Mouse (Mus musculus) heart, embryonic 13.5 days (tissue): ENCODE data around the gene Nedd4. TPM values are rescaled to one million over a fixed set of nuclear protein-coding genes. Genes with fewer than 3 reads are reported as not detected.
A peak's percentile ranks its signal among the peaks of the same experiment; 100 is the strongest.

ENCODE experiments used
- ATAC-seq: fragments of 200-750 bp; cut with Nextera tagmentation; 2 replicates; pipeline ENCODE4 v1.8.0; 2017; ENCODE audit warnings: moderate TSS enrichment; ENCODE audit not compliant: insufficient number of reproducible peaks, low FRiP score, low TSS enrichment; ENCODE audit errors: extremely low read depth
- H3K27ac ChIP-seq: fragments of 300-500 bp; sonication (generic); replicated peaks from 2 replicates; pipeline ENCODE4 v1.5.1; 2015; ENCODE audit warnings: moderate library complexity, mild to moderate bottlenecking, inconsistent platforms
- H3K27me3 ChIP-seq: fragments of 300-500 bp; sonication (generic); replicated peaks from 2 replicates; pipeline ENCODE4 v1.6.1; 2015; ENCODE audit warnings: mild to moderate bottlenecking, inconsistent platforms
- H3K36me3 ChIP-seq: fragments of 300-500 bp; sonication (generic); 2 replicates; pipeline ENCODE4 v1.6.1; 2015; ENCODE audit warnings: mild to moderate bottlenecking, inconsistent platforms
- H3K4me1 ChIP-seq: fragments of 300-500 bp; sonication (generic); 2 replicates; pipeline ENCODE4 v1.6.1; 2015; ENCODE audit warnings: inconsistent platforms
- H3K4me2 ChIP-seq: fragments of 300-500 bp; sonication (generic); 2 replicates; pipeline ENCODE4 v1.6.1; 2015; ENCODE audit warnings: inconsistent platforms, mild to moderate bottlenecking, moderate library complexity
- H3K4me3 ChIP-seq: fragments of 300-500 bp; sonication (generic); 2 replicates; pipeline ENCODE4 v1.5.1; 2015; ENCODE audit warnings: moderate library complexity, mild to moderate bottlenecking, inconsistent platforms
- H3K9ac ChIP-seq: fragments of 300-500 bp; sonication (generic); 2 replicates; pipeline ENCODE4 v1.6.1; 2015; ENCODE audit warnings: inconsistent platforms, mild to moderate bottlenecking, moderate library complexity
- H3K9me3 ChIP-seq: fragments of 300-500 bp; sonication (generic); 2 replicates; pipeline ENCODE4 v1.6.1; 2016; ENCODE audit warnings: inconsistent platforms
- WGBS: fragments of 180-500 bp; shearing (Covaris S2); methylation state at CpG from one replicate; pipeline ENCODE4 v1.1.7; 2015; ENCODE audit warnings: mixed read lengths; 5-methylcytosine and 5-hydroxymethylcytosine counted together
- polyA plus RNA-seq: library from polyadenylated mRNA; unstranded; fragments of >200 nt; fragmentation: Nextera tagmentation; extraction: Ambion mirVana; gene quantifications from 2 replicates; pipeline ENCODE4 v1.2.1, GENCODE M21; 2015

The Nedd4 gene
- polyA plus RNA-seq, 1 experiment from 2014 or later, result 468 TPM

DNA sequence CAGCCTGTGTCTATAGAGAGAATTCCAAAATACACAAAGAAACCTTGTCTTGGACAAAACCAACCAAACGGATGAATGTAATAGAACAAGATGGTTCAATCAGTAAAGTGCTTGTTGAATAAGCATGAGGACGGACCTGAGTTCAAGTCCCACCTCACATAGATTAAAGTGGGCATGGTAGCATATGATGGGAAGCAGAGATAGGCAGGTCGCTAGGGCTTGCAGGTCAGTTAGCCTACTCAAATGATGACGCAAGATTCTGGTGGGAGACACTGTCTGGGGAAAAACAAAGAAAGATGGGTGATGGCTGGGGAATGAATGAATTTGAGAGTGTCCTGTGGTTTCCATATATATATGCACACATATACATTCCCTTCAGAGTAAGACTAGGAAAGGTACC, 41.0 kb downstream of the Nedd4 start:
- H3K4me2 ChIP-seq, result no peak overlapping the region
- peaks cover 96% of the 10 kb centered on the region for H3K36me3 ChIP-seq
- H3K4me3 ChIP-seq, result no peak overlapping the region
- ATAC-seq, result no peak
- no peak overlapping the region for H3K27ac ChIP-seq
- 92% methylated on average over 4 of the region's 4 CpGs for WGBS
- H3K27me3 ChIP-seq, result no peaks in the 10 kb centered on the region
- H3K9ac ChIP-seq, result no peak overlapping the region
- peaks cover 57% of the 10 kb centered on the region for H3K4me1 ChIP-seq
- H3K9me3 ChIP-seq, result no peaks in the 10 kb centered on the region

DNA sequence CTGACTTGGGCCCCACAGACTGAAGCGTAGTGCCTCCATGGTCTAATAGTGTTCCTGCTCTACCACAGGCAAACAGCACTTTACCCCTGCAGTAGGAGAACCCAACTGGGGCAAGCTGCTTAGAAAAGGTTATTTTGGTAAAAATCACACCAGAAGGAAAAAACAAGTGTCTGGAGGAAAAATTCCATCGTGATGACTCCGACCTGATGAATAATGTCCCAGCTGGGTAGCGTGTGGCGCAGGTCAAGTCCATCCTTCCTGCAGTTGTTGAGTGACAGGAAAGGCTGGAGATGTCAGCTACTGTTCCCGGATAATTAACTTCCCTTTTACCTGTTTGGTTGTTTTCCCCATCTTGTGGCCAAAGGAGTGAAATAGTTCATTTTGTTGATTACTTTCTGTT, 41.6 kb downstream of the Nedd4 start:
- Histone ChIP-seq H3K9ac (no peak overlapping the region), H3K36me3 (peaks cover 96% of the 10 kb centered on the region), H3K4me3 (no peak overlapping the region), H3K4me2 (no peak overlapping the region), H3K27me3 (no peaks in the 10 kb centered on the region), H3K27ac (no peak overlapping the region), H3K4me1 (peaks cover 51% of the 10 kb centered on the region), H3K9me3 (no peaks in the 10 kb centered on the region)
- ATAC-seq, result no peak
- WGBS, result 67% methylated on average over 6 of the region's 6 CpGs

DNA sequence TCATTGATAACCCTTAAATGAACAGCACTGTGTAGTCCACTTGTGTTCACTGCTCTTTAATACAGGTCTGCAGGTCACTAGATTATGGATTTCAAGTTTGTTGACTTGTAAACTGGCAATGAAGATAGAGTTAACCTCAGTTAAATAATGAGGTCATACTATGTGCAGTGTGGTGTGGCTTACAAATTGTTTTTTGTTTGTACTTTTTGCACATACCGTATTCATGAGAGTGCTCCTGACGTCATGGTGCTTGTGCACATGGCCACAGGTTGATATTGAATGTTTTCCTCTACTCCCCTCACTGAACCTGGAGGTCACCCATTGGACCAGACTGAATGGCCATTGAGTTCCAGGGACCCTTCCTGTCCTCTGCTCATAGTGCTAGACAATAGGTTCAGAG, 43.1 kb downstream of the Nedd4 start:
- Histone ChIP-seq H3K4me2 (no peak overlapping the region), H3K4me1 (peaks cover 40% of the 10 kb centered on the region), H3K27ac (no peak overlapping the region), H3K36me3 (peaks cover 96% of the 10 kb centered on the region), H3K27me3 (no peaks in the 10 kb centered on the region), H3K4me3 (no peak overlapping the region), H3K9me3 (no peaks in the 10 kb centered on the region), H3K9ac (no peak overlapping the region)
- 88% methylated on average over 2 of the region's 2 CpGs for WGBS
- no peak for ATAC-seq

DNA sequence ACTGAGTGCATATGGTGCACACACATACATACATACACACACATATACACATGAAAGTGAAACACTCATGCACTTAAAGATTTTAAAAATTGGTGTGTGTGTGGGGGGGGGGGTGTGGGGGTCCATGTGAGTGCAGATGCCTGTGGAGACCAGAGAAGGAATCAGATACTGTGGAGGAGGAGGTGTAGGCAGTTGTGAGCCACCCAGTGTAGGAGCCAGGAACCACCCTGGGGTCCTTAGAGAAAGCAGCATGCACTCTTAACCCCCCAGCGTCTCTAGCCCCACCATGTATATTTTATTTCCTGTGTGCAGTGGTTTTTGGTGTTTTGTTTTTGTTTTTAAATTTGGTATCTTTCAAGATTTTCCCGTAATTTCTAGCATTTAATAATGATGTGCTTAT, 45.9 kb downstream of the Nedd4 start:
- Histone ChIP-seq H3K4me2 (no peak overlapping the region), H3K27ac (no peak overlapping the region), H3K36me3 (peaks cover 95% of the 10 kb centered on the region), H3K9ac (no peak overlapping the region), H3K4me1 (peaks cover 24% of the 10 kb centered on the region), H3K4me3 (no peak overlapping the region), H3K9me3 (no peaks in the 10 kb centered on the region), H3K27me3 (no peaks in the 10 kb centered on the region)
- WGBS, result 92% methylated on average over 2 of the region's 2 CpGs
- no peak for ATAC-seq

DNA sequence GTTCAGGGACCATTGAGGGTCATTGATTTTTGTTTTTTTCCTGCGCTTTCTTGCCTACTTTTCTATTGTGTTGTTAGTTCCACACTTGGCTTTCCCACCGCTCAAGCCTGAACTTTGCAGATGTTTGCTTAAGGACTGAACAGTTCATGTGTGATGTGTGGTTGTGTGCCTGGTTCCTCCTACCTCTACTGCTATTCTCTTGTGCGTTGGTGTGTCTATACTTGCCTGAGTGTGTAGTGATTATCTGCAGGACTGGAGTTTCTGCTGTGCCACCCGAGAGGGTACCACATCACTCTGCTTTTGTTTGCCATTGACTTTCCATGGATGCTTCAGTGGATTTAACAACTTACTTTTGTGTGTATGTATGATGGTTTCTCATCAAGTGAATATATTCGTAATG, 46.5 kb downstream of the Nedd4 start:
- Histone ChIP-seq H3K27ac (no peak overlapping the region), H3K27me3 (no peaks in the 10 kb centered on the region), H3K4me1 (peaks cover 20% of the 10 kb centered on the region), H3K4me2 (no peak overlapping the region), H3K9me3 (no peaks in the 10 kb centered on the region), H3K9ac (no peak overlapping the region), H3K36me3 (peaks cover 94% of the 10 kb centered on the region), H3K4me3 (no peak overlapping the region)
- WGBS, result 89% methylated on average over 5 of the region's 5 CpGs
- ATAC-seq, result no peak

DNA sequence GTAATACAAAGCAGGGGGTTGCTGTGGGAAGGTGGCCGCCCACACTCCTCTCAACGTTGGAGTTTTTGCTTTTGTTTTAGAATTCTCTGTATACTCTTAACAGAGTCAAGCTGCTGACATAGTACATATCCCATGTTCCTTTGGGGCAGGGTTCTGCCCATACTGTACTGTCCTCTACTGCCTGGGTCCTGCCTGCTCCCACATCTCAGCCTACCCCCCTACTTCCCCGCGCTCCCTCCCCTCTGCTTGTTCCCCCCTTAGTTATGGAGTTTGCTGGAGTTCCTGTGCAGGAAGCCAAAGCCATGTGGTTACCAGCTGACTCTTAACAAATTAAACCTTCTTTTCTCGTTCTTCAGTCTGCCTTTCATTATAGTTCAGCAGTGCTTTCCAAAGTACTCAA, 47.9 kb downstream of the Nedd4 start:
- no peak overlapping the region for H3K4me3 ChIP-seq
- H3K27me3 ChIP-seq, result no peaks in the 10 kb centered on the region
- peaks cover 20% of the 10 kb centered on the region for H3K4me1 ChIP-seq
- no peak overlapping the region for H3K4me2 ChIP-seq
- H3K36me3 ChIP-seq, result peaks cover 93% of the 10 kb centered on the region
- no peak overlapping the region for H3K9ac ChIP-seq
- WGBS, result 79% methylated on average over 5 of the region's 5 CpGs
- H3K27ac ChIP-seq, result no peak overlapping the region
- H3K9me3 ChIP-seq, result no peaks in the 10 kb centered on the region
- ATAC-seq, result no peak

DNA sequence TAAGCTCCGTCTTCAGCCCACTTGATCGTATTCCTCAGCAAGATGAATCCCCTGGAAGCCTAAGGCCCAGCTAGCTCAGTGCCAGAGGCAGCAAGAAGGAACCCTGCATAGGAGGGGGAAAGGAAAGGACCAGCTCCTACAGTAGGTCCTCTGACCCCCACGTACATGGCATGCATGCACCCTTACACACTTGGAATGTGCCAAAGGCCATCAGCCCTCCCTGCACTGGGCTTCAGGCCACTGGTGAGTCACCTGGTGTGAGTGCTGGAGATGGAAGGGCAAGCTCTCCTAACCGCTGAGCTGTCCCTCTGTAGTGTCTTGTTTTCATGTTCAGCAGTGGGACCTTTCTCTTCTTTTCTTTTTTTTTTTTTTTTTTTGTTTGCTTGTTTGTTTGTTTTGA, 52.8 kb downstream of the Nedd4 start:
- Histone ChIP-seq H3K4me1 (peaks cover 13% of the 10 kb centered on the region), H3K27me3 (no peaks in the 10 kb centered on the region), H3K9ac (no peak overlapping the region), H3K9me3 (no peaks in the 10 kb centered on the region), H3K4me2 (no peak overlapping the region), H3K36me3 (peaks cover 93% of the 10 kb centered on the region), H3K27ac (no peak overlapping the region), H3K4me3 (no peak overlapping the region)
- 86% methylated on average over 4 of the region's 4 CpGs for WGBS
- ATAC-seq, result no peak; the same call in 1 of the 2 replicates

DNA sequence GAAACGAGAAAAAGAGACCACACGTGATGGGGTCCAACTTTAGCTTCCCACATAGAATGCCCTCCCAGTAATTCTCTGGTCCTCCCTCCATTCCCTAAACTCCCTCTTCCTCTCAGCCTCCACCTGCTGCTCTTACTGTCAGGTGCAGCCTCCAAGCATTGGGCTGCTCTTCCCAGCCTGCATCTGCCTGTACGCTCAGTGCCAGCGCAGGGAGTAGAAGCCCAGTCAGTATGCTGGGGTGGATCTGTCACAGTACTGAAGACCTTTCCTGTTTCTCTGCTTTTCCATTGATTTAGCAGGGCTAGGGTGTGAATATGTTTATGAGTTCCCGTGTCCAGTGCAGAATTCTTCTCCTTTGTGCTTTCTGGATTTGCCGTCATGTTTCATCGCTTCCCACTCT, 54.1 kb downstream of the Nedd4 start:
- H3K4me3 ChIP-seq, result no peak overlapping the region
- no peaks in the 10 kb centered on the region for H3K9me3 ChIP-seq
- no peak overlapping the region for H3K27ac ChIP-seq
- peaks cover 11% of the 10 kb centered on the region for H3K4me1 ChIP-seq
- no peak overlapping the region for H3K4me2 ChIP-seq
- peaks cover 94% of the 10 kb centered on the region for H3K36me3 ChIP-seq
- no peak for ATAC-seq
- no peak overlapping the region for H3K9ac ChIP-seq
- 90% methylated on average over 7 of the region's 7 CpGs for WGBS
- no peaks in the 10 kb centered on the region for H3K27me3 ChIP-seq

DNA sequence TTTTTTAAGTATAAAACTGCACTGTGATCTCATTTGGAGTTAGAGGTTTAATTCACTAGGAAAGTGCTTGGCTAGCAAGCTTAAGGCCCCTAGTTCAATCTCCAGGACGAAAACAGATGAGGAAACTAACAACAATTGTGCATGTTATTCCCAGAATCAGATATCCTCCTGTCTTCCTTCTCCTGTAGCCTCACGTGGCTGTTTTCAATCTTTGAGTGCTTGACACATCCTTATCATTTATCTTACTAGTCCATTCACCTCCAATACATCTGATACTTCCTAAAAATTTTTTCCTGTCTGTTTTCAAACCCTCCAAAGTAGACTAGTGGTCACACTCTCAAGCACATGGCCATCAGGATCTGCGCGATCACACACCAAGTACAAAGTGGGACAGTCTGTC, 57.0 kb downstream of the Nedd4 start:
- peaks cover 96% of the 10 kb centered on the region for H3K36me3 ChIP-seq
- H3K9ac ChIP-seq, result no peak overlapping the region
- no peaks in the 10 kb centered on the region for H3K27me3 ChIP-seq
- ATAC-seq, result no peak
- H3K27ac ChIP-seq, result no peak overlapping the region
- WGBS, result 73% methylated on average over 4 of the region's 4 CpGs
- peaks cover 6% of the 10 kb centered on the region for H3K4me1 ChIP-seq
- no peak overlapping the region for H3K4me2 ChIP-seq
- H3K4me3 ChIP-seq, result no peak overlapping the region
- no peaks in the 10 kb centered on the region for H3K9me3 ChIP-seq

DNA sequence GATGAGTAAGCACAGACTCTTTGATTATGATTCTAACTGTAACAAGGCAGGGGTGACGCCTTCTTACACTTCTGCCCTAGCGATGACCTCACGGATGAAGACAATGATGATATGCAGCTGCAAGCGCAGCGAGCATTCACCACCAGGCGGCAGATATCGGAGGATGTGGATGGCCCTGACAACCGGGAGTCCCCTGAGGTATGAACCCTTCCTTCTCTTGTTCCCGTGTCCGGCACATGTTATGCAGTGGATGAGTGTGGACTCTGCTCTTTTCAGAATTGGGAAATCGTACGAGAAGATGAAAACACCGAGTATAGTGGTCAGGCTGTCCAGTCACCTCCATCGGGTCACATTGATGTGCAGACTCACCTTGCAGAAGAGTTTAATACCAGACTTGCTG, 59.1 kb downstream of the Nedd4 start:
- H3K4me3 ChIP-seq, result no peak overlapping the region
- no peak overlapping the region for H3K4me2 ChIP-seq
- WGBS, result 81% methylated on average over 14 of the region's 14 CpGs
- H3K4me1 ChIP-seq, result peaks cover 4% of the 10 kb centered on the region
- H3K27me3 ChIP-seq, result no peaks in the 10 kb centered on the region
- H3K9ac ChIP-seq, result no peak overlapping the region
- H3K9me3 ChIP-seq, result no peaks in the 10 kb centered on the region
- no peak for ATAC-seq
- H3K27ac ChIP-seq, result 0 out of 2 replicates have a peak overlapping the region, but pooled peaks have one; percentile 12
- H3K36me3 ChIP-seq, result peaks cover 98% of the 10 kb centered on the region

DNA sequence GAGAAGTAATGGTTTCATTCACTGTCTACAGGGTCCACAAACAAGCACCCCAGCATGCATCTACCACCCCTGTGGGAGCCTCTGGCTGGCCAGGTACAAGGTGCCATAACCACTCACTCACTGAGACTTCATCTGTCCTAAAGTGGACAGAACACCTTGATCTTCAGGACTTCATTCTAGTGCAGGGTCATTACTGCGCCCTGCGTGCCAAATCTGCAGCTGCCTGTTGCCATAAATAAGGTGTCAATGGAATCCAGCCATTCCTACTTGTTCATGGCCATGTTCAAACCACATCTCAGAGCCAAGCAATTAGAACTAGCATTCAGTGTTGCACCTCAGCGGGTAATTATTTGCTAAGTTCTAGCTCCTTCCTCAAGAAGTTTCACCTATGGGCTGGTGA, 60.5 kb downstream of the Nedd4 start:
- H3K36me3 ChIP-seq, result peaks cover 98% of the 10 kb centered on the region
- H3K27ac ChIP-seq, result no peak overlapping the region; the same call in 1 of the 2 replicates
- WGBS, result 79% methylated on average over 3 of the region's 3 CpGs
- no peak for ATAC-seq
- H3K4me3 ChIP-seq, result no peak overlapping the region
- peaks cover 3% of the 10 kb centered on the region for H3K4me1 ChIP-seq
- H3K4me2 ChIP-seq, result no peak overlapping the region
- H3K27me3 ChIP-seq, result no peaks in the 10 kb centered on the region
- no peak overlapping the region for H3K9ac ChIP-seq
- H3K9me3 ChIP-seq, result no peaks in the 10 kb centered on the region

DNA sequence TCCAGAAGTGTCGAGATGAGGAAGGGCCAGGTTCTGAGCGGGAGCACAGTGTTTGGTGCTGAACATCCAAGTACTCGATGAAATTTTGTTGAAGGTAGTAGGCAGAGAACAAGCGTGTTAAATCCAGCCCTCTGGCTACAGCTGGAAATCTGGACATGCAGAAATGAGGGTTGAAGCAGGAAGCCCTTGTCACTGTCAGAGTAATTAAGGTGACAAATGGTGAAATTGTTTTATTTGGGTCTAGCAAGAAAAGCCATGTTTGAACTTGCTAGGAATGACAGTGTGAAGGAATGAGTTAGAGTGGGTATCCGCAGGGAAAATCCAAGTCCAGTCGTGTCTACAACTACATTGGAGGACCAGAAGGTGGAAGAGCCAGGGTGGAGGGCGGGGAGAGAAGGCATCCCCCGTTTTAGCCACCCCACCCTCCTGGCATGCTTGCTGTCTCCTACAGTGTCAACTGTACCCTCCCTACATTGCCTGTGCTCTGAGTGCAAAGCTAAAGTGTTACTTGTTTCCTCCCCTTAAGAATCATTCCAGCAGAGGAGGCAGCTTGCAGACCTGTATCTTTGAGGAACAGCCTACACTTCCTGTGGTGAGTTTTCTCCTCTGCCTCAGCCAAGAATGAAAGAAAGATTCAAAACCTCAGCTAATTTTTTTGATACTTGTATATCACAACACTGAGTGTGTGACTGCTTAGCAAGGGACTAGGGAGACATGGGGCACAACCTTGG, 62.5 kb downstream of the Nedd4 start:
- Histone ChIP-seq H3K4me2 (no peak overlapping the region), H3K9me3 (no peaks in the 10 kb centered on the region), H3K9ac (no peak overlapping the region), H3K27me3 (no peaks in the 10 kb centered on the region), H3K36me3 (peaks cover 96% of the 10 kb centered on the region), H3K27ac (0 out of 2 replicates have a peak overlapping the region, but pooled peaks have one; percentile 15), H3K4me1 (peaks cover 3% of the 10 kb centered on the region), H3K4me3 (no peak overlapping the region)
- no peak for ATAC-seq
- 73% methylated on average over 8 of the region's 8 CpGs for WGBS
